Mouse (Mus musculus) erythroblast, embryonic 14.5 days (primary cell): Measurements from ENCODE around the gene Fis1. TPM values are rescaled to one million over a fixed set of nuclear protein-coding genes. Genes with fewer than 3 reads are reported as not detected.

Experiments used
- H3K27me3 ChIP-seq: 2 replicates; pipeline ENCODE4 v1.6.1; 2012; ENCODE audit warnings: inconsistent platforms; ENCODE audit not compliant: control insufficient read depth
- H3K36me3 ChIP-seq: 2 replicates; pipeline ENCODE4 v1.6.1; 2012; ENCODE audit warnings: mild to moderate bottlenecking, inconsistent platforms; ENCODE audit not compliant: control insufficient read depth
- H3K4me1 ChIP-seq: 2 replicates; pipeline ENCODE4 v1.6.1; 2012; ENCODE audit warnings: inconsistent platforms; ENCODE audit not compliant: control insufficient read depth
- H3K4me3 ChIP-seq: replicated peaks from 2 replicates; pipeline ENCODE3; 2012; ENCODE audit warnings: moderate library complexity, mild to moderate bottlenecking, inconsistent platforms
- H3K9me3 ChIP-seq: 2 replicates; pipeline ENCODE4 v1.6.1; 2012; ENCODE audit warnings: low read length, inconsistent platforms, mixed read lengths; ENCODE audit not compliant: control insufficient read depth
- GATA1 ChIP-seq: IDR thresholded peaks from 2 replicates; pipeline ENCODE4 v1.6.1; 2012; ENCODE audit warnings: low read length, inconsistent platforms, mixed read lengths
- TAL1 ChIP-seq: IDR thresholded peaks from 3 replicates; pipeline ENCODE4 v1.6.1; 2012; ENCODE audit warnings: low read length, inconsistent platforms, mixed read lengths
- polyA plus RNA-seq: library from polyadenylated mRNA; stranded (reverse); fragments of >175 nt; gene quantifications from 2 replicates; pipeline ENCODE4 v1.2.3, GENCODE M21; 2012

The Fis1 gene
- polyA plus RNA-seq, 1 experiment = 325 TPM

- Histone ChIP-seq H3K4me3 (peak overlapping the region; percentile 66), H3K4me1 (peaks cover 71% of the 10 kb centered on the region), H3K36me3 (peaks cover 56% of the 10 kb centered on the region), H3K27me3 (no peaks in the 10 kb centered on the region), H3K9me3 (peaks cover 7% of the 10 kb centered on the region; the same call in 1 of the 2 replicates)
- TF ChIP-seq TAL1 (no peak), GATA1 (no peak)
Measured at GRCm38 (mm10) chr5:136962501-136962900, 9.4 kb downstream of the Fis1 start.

GRCm38 (mm10) chr5:136962966-136963540 lies 10.0 kb downstream of the Fis1 start:
- no peak for TF ChIP-seq GATA1
- H3K4me3 ChIP-seq = peak overlapping the region; percentile 66
- H3K9me3 ChIP-seq = peaks cover 7% of the 10 kb centered on the region; the same call in 1 of the 2 replicates
- H3K4me1 ChIP-seq = peaks cover 77% of the 10 kb centered on the region
- peaks cover 62% of the 10 kb centered on the region for H3K36me3 ChIP-seq
- H3K27me3 ChIP-seq = no peaks in the 10 kb centered on the region

GRCm38 (mm10) chr5:136965210-136965609 lies 12.1 kb downstream of the Fis1 start:
- peak; percentile 92 for TF ChIP-seq GATA1
- TF ChIP-seq TAL1 = peak; percentile 81
- Histone ChIP-seq H3K9me3 (peaks cover 7% of the 10 kb centered on the region; the same call in 1 of the 2 replicates), H3K27me3 (no peaks in the 10 kb centered on the region), H3K36me3 (peaks cover 72% of the 10 kb centered on the region), H3K4me3 (peak overlapping the region; percentile 48), H3K4me1 (peaks cover 76% of the 10 kb centered on the region)

- Histone ChIP-seq H3K4me1 (peaks cover 78% of the 10 kb centered on the region), H3K4me3 (peak overlapping the region; percentile 48), H3K9me3 (peaks cover 7% of the 10 kb centered on the region; the same call in 1 of the 2 replicates), H3K27me3 (no peaks in the 10 kb centered on the region), H3K36me3 (peaks cover 70% of the 10 kb centered on the region)
- TF ChIP-seq GATA1 (no peak), TAL1 (no peak)
Measured at GRCm38 (mm10) chr5:136965686-136966085, 12.6 kb downstream of the Fis1 start.

GRCm38 (mm10) chr5:136966331-136966730 lies 13.3 kb downstream of the Fis1 start, which contains the start of gene Cldn15:
Cldn15 (plus strand) TSS chr5:136966616.
- Histone ChIP-seq H3K4me1 (peaks cover 73% of the 10 kb centered on the region), H3K36me3 (peaks cover 67% of the 10 kb centered on the region), H3K4me3 (peak within 1 kb of the TSS; percentile 48)

GRCm38 (mm10) chr5:136966861-136967455 lies 13.9 kb downstream of the Fis1 start:
- Histone ChIP-seq H3K36me3 (peaks cover 67% of the 10 kb centered on the region), H3K27me3 (no peaks in the 10 kb centered on the region), H3K4me1 (peaks cover 66% of the 10 kb centered on the region), H3K4me3 (no peak overlapping the region), H3K9me3 (peaks cover 7% of the 10 kb centered on the region; the same call in 1 of the 2 replicates)
- TF ChIP-seq GATA1 = no peak
- TF ChIP-seq TAL1 = no peak

More at GRCm38 (mm10) chr5:136966331-136966730, 13.3 kb downstream of the Fis1 start, which contains the start of gene Cldn15:
- H3K27me3 ChIP-seq = no peaks in the 10 kb centered on the region
- peaks cover 7% of the 10 kb centered on the region; the same call in 1 of the 2 replicates for H3K9me3 ChIP-seq
- TF ChIP-seq GATA1 = no peak

- Histone ChIP-seq H3K36me3 (peaks cover 67% of the 10 kb centered on the region), H3K27me3 (no peaks in the 10 kb centered on the region), H3K4me3 (no peak overlapping the region), H3K9me3 (peaks cover 7% of the 10 kb centered on the region; the same call in 1 of the 2 replicates), H3K4me1 (peaks cover 64% of the 10 kb centered on the region)
- TF ChIP-seq GATA1 = no peak
- no peak for TF ChIP-seq TAL1
Measured at GRCm38 (mm10) chr5:136967592-136967991, 14.5 kb downstream of the Fis1 start.

GRCm38 (mm10) chr5:136970703-136971102 lies 17.6 kb downstream of the Fis1 start:
- Histone ChIP-seq H3K36me3 (peaks cover 38% of the 10 kb centered on the region), H3K9me3 (no peaks in the 10 kb centered on the region), H3K4me1 (peaks cover 33% of the 10 kb centered on the region), H3K4me3 (no peak overlapping the region), H3K27me3 (peaks cover 2% of the 10 kb centered on the region; the same call in 1 of the 2 replicates)
- no peak for TF ChIP-seq TAL1
- TF ChIP-seq GATA1 = no peak

GRCm38 (mm10) chr5:136973670-136974069 lies 20.6 kb downstream of the Fis1 start:
- TF ChIP-seq TAL1 (no peak), GATA1 (no peak)
- Histone ChIP-seq H3K36me3 (peaks cover 8% of the 10 kb centered on the region), H3K4me1 (peaks cover 6% of the 10 kb centered on the region)

More at GRCm38 (mm10) chr5:136973670-136974069, 20.6 kb downstream of the Fis1 start:
- H3K4me3 ChIP-seq = no peak overlapping the region
- H3K9me3 ChIP-seq = no peaks in the 10 kb centered on the region
- H3K27me3 ChIP-seq = peaks cover 2% of the 10 kb centered on the region; the same call in 1 of the 2 replicates
